Mouse (Mus musculus): Measurements from ENCODE around the gene Cldn7.
"Not testable (repeated sequence)": the region's sequence is repeated elsewhere in the genome, so short reads cannot be mapped to it uniquely, and the experiment has no call there.

Cldn7 gene

DNA sequence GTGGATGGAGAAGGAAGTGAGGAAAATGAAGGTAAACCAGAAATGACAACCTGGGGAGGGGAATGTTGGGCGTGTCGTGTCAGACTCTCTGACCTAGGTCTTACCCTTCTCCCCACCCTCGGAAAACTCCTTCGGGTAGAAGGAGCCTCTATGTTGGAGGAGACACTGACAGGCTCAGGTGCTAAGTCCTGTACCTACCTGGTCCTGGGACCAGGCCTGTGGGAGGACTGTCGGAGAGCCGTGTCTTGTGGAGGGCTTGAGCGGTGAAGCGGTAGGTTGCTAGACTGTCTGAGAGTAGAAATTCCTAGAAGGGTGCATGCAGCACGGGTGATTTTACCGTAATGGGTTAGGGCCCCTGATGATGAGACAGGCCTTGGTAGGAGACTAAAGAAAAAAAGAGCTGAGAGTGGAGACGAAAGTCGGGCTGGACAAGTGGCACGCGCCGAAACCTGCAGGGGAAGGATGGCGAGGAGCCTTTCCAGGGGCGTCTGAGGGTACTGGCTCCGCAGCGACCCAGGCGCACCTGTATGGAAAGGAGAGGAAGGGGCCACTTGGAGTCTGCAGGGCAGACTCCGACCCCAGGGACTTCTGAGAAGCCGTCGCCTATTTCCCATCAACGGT, at the start of gene Cldn7:
Cldn7 (plus strand) TSS at position 130 of the 621 bp plus-strand sequence.
- DNase-seq (ENCODE audit: low read depth, low spot score), result no peak

DNA sequence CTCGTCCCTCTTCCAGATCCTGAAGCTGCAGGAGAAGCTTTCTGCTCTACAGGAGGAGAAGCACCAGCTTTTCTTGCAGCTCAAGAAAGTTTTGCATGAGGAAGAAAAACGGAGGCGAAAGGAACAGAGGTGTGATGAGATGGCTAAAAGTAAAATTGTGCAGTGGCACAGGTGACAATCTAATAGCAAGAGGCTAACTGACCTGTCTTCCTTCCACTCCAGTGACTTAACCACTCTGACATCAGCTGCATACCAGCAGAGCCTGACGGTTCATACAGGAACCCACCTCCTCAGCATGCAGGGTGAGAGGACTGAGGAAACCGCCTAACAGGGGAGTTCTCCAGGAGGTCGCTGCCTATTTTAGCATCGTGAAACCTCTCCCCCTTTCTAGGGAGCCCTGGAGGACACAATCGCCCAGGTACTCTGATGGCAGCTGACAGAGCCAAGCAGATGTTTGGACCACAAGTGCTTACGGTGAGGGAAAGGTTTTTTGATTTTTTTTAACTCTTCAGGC, 49.6 kb upstream of the Cldn7 start:
- DNase-seq (ENCODE audit: low read depth, low spot score), result no peak

DNA sequence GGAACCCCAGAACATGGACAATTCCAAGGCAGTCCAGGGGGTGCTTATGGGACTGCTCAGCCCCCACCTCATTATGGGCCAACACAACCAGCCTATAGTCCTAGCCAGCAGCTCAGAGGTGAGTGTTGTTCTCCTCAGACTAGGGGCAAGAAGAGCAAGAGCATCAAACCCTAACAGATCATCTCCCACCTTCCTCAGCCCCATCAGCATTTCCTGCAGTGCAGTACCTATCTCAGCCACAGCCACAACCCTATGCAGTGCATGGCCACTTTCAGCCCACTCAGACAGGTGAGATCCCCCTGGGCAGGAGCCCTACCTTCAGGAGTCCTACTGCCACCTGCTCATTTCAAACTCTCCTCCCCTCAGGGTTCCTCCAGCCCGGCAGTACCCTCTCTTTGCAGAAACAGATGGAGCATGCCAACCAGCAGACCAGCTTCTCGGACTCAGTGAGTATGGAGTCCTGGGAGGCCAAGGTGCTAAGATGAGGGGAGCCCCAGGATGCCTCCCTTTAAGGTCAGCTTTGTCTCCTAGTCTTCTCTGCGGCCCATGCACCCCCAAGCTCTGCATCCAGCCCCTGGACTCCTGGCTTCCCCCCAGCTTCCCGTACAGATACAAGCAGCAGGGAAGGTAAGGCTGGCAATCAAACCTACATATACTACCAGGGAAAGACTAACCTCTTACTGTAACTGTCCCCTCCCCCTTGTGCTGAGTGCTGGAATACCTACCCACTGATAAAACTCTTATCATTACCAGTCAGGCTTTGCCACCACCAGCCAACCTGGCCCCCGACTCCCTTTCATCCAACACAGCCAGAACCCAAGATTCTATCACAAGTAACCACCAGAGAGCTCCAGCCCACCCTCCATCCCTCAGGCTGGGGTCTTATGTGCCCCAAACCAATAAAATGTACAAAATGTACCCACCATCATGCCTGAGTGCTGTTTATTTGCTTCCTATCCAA, 48.6 kb upstream of the Cldn7 start:
- no peak for DNase-seq (ENCODE audit: low read depth, low spot score)

DNA sequence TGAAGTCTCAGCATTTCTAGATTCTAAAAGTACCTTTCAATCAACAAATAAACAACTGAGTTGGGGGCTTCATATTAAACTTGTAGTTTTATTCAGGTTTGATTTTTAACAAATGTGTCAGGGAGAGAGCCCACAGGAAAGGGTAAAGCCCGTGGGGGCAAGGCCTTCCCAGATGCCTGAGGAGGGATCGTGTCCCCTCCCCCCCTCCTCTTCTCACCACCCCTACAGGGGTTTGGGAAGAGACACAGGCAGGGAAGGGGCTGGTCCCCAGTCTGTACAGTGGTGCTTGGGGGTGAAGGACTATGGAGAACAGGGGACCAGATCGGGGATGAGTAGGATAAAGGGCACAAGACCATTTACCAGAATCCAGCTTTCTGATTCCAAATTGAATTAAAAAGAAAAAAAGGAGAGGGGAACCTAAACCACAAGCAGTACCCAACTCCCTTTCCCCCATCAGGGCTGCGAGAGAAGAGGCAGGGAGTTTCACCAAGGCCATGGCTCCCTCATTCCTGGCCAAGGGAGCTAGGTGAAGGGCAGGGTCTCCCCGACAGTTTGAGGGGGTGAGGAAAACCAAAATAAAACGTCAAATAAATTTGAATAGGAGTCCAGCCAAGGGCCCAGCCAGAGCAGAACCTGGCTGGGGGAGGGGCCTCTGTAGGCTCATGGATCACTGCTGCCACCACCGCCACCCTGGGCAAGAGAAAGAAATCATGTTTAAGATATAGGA, 47.8 kb upstream of the Cldn7 start:
- not testable (repeated sequence) for DNase-seq (ENCODE audit: low read depth, low spot score)

DNA sequence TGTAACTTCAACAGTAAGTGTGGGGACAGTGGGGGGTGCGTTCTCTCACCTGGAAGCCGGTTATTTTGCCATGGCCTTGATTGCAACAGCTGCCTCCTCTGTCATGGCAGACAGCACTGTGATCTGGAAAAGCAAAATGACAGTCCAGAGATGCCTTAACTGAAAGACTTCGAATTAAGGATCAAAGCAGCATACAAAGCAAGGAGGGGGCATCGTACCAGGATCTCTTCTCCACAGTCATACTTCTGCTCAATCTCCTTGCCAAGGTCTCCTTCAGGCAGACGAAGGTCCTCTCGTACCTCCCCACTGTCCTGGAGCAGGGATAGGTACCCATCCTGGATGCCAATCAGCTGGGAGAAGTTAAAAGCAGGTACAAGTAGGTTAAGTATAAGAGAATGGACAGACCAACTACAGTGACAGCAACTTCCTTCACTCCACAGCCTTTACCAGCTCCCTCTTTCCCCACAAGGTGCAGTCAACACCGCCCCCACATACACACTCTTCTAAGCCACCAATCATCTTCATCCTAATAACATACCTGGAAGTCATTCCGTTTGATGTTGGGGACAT, 47.1 kb upstream of the Cldn7 start:
- no peak for DNase-seq (ENCODE audit: low read depth, low spot score)

DNA sequence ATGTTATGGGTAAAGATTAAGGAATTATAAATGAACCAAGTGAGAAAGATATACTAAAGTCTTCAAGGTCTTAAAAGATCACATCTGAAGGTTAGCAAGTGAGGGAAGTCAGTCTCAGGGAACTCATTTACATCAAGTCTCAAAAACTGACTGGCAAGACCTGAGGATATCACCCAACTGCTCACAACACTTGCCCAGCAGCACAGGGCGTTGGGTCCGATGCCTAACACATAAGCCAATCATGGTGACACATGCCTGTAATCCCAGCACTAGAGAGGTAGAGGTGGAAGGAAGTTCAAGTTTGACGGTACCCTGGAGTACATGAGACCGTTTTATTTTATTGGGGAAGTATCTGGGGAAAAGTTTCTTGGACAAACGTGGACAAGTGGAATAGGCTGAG, 46.5 kb upstream of the Cldn7 start:
- DNase-seq (ENCODE audit: low read depth, low spot score), result no peak

DNA sequence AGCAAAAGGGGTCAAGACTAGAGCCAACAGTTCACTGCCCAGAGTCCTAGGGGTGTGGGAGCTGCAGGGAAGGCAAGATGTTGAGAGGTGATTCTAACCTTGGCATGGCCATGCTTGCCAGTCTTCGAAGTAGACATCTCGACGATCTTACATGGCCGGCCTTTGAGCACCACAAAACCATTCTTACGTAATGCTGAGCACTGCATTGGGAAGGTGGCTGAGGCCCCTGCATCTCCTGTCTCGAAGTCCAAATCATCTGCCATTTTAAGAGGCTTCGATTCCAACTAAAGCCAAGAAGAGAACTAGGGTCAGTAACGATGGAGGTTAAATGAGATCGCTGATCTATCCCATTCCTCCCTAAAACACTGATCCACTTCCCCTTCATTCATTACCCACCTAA, 45.5 kb upstream of the Cldn7 start:
- DNase-seq (ENCODE audit: low read depth, low spot score), result no peak

DNA sequence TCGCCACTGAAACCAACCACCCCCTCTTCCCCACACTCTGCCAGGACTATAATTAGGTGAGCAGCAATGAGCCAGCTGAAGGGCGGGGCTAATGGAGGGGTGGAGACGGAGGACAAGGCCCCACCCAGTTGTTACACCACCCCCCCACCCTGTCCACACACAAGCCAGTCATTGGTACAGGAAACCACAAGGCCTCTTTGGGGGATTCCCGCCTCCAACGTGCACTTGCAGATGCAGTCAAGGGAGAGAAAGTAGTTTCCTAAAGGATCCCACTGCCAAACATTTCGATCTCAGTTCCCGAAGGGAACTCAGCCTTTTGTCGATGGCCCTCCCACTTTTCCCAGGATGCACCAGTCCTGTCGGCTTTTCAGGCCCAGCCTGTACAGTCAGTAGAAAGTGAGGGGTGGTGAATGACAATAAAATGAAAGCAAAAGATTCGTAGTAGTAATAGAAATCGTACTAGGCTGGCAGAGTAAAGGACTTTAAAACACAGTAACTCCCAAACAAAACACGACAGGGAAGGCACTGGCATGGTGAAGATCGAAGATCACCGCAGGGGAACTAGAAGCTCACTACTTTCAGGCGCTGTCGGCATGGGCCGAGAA, 44.8 kb upstream of the Cldn7 start:
- peak; percentile 92 for DNase-seq (ENCODE audit: low read depth, low spot score)

DNA sequence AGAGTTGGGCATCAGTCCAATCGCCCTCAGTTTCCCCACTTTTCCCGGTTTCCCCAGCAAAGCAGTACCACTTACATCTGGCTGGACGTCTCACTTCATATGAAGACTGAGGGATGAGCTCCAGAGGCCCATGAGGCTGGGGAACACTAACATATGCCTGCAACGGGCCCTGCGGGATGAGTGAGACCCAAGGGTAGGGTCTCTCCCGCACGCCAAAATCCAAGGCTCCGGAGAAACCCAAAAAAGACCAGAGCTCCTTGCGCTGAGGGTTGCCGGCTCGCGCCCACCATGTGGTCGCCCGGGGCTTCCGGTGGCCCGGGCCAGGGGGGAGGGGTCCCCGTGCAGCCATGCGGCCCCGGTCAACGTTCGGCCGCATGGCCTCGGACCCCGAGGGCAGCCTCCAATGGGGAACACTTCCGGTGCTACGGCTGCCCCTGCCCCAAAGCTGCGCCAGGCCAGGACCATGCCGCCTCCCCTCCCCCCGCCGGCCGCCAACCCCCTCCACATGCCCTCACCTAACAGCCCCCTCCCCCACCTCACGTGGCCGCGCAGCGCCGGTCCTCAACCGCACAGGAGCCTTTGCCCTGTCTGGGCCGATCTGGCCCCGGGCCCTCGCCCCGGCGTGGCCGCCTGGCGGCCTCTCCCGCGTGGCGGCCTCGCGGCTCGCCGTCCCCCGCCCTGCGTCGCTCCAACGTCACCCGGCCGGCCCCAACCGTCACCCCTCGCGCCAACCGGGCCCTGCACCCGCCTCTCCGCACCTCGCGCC, 44.1 kb upstream of the Cldn7 start:
- DNase-seq (ENCODE audit: low read depth, low spot score), result no peak

DNA sequence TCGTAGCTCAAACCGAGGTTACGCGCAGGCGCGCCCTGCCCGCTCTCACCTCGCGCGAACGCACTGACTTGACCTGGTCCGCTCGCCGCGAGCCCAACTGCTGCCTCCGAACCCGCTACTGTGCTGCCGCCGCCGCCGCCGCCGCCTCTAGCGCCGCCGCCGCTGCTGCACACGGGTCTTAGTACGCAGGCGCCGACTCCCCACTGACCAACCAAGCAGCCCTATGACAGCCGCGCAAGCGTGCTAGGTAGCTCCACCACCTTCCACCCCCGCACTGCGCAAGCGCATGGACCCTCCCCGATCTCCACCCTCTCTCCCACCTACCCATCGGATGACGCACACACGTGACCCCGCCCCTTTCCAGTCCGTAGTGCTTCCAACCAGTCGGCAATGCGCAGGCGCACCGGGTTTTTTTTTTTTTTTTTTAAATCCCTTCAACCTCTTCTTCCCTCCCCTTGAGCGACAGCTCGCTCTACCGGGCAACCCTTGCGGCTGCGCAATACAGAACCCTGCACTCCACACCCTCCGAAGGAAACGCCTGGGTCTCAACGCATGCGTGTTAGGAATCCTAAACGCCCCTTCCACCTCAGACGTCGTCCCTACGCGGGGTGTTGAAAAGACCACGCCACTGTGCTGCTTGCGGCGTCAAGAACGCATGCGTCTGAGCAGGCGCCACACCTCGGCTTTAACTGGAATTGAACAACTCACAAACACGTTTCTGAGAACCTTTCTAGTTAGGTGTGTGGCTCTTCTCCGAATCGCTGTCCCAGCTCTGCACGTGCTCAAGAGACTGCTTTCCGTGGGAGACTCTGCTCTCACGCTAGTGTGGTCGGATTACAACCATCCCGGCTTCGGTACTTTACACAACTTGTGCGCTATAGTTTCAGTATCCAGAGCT, 43.2 kb upstream of the Cldn7 start, which contains the start of gene Eif5a:
Eif5a (minus strand) TSS at position 845 of the 898 bp plus-strand sequence.
- peak; percentile 100 for DNase-seq (ENCODE audit: low read depth, low spot score)

DNA sequence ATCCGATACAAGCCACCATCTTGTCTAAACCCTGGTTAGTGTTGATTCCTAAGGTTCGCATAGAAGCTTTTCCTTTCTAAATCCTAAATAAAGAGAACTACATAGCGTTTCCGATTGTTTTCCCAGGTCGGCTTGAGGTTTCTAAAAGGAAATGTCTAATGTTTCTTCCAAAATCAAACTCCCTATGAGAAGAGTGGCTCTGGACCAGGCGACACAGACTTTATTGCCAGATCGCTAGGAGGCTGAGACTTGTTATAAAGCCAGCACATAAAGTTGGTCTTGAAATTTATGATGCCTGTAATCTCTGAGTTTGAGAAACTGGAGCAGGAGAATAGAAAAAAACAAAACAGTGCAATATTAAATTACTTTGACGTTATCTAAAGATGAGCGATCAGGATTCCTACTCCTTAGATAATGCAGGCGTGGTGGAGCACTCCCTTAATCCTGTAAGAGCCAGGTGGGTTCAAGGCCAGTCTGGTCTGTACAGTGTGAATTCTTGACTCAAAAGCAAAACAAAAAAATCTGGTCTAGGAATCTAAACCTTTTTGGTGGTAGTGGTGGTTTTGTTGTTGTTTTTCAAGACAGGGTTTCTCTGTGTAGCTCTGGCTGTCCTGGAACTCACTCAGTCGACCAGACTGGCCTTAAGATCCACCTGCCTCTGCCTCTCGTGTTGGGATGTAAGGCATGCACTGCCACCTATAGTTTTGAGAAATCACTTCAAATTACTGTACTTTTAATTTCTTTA, 42.4 kb upstream of the Cldn7 start:
- DNase-seq (ENCODE audit: low read depth, low spot score), result peak; percentile 52

DNA sequence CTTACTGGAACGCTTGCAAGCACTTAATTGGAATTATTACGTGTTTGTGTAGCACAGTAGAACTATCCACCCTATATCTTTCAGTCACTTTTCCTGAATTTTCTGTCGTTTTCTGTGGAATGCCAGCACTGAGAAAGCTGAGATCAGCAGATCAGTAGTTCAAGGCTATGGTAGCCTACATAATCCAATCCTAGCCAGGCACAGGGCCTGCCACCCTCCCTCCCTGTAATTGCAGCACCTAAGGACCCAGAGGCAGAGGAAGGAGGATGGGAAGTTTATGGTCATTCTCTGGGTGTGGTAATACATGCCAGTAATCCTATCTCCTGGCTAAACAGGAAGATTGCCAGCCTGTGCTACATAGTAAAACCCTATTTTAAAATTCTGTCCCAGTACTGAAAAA, 41.8 kb upstream of the Cldn7 start:
- DNase-seq (ENCODE audit: low read depth, low spot score), result no peak

DNA sequence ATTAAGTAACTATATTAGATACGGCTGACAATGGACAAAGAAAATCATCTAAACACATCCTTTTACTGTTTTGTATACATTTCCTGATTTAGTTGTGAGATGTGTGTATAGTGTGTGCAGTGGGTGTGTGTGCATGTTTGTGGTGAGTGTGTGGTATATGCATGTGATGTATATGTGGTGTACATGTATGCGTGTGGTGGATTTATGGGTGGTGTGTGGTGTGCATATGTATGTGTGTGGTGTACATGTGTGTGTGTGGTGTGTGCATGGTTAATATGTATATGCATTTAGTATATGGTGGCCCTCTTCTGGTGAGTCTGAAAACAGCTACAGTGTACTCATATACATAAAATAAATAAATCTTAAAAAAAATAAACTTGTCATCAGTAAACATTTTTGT, 37.1 kb upstream of the Cldn7 start:
- no peak for DNase-seq (ENCODE audit: low read depth, low spot score)

DNA sequence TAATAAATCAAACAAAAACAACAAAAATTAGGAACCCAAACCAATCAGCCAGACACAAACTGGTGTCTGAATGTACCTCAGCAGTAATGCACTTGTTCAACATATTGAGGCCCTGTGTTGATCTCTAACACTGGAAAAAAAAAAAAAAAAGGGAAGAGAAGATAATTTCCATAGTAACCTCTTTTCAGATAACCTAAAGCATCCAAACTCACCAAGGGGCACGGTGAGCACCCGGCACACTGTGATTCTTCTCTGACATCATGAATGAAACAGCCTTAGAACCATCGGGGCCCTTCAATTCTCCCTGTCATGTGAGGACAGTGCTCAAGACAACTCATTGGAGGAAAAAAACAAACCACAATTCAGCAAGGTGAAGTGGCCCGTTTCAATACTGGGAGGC, 34.9 kb upstream of the Cldn7 start:
- DNase-seq (ENCODE audit: low read depth, low spot score), result no peak

DNA sequence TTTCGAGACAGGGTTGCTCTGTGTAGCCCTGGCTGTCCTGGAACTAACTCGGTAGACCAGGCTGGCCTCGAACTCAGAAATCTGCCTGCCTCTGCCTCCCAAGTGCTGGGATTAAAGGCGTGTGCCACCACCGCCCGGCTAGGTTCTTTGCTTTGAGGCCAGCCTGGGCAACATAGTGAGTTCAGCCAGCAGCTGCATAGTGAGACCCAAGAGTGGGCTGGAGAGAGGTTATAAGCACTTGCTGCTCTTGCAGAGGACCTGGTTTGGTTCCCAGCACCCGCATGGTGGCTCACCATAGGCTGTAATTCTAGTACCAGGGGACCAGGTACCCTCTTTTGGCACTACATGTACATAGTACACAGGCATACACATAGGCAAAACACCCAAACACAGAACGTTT, 34.4 kb upstream of the Cldn7 start:
- DNase-seq (ENCODE audit: low read depth, low spot score), result not testable (repeated sequence)

DNA sequence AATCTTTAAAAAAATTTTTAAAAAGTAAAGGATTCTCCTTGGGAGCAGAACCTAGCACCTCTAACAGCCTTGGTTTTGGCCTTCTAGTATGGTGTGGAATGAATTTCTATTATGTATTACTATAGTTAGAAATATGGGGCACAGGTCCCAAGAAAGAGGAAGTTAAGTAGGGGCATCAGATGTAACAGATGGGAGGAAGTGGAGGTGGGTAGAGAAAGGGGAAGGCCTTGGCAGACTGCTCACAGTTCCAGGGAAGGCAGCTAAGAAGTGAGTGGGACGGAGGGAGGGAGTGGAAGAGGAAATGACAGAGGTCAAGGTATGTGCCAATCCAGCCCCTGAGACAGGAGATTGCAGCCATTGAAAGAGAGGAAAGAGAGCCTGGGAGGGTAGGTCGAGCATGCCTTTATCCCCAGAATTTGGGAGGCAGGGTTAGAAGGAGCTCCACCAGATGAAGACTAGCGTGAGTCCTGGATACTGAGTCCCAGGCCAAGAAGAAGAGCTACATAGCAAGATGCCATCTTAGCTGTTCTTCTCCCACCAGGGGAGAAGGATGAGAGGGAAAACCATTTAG, 33.5 kb upstream of the Cldn7 start:
- no peak for DNase-seq (ENCODE audit: low read depth, low spot score)

DNA sequence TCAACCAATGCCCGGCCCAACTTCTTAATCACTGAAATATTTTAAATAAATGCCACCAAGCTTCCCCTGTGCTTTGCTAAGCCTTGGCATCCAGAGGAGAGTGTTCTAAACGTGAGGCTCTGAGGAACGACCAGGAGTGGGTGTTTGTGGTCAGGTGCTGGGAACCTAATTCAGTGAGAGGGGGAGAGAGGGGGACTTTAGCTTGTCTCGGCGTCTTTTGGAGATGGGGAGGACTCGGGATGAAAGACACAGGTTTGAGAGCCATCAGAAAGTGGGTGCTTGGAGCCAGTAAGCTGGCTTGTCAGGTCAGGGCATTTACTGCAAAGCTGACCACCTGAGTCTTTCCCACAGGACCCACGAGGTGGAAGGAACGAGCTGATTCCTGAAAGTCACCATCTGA, 32.8 kb upstream of the Cldn7 start:
- DNase-seq (ENCODE audit: low read depth, low spot score), result no peak

DNA sequence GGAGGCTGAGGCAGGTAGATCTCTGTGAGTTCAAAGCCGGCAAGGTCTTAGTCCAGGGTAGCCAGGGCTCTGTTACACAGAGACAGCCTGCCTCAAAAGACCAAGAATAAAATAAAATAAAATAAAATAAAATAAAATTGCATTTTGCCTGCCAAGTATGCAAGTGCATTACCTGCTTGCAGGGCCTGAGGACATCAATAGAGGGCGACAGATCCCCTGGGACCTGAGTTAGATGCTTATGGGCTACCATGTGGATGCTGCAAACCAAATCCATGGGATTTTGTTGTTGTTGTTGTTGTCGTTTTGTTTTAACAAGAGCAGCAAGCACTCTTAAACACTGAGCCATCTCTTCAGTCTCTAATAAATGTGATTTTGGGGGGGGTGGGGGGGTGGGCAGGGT, 32.3 kb upstream of the Cldn7 start:
- DNase-seq (ENCODE audit: low read depth, low spot score), result no peak
